Mouse (Mus musculus) myocyte (in vitro differentiated cells): ENCODE measurements at regions not wholly inside any gene's neighbourhood (a gene's known extent, or its start where the extent isn't known, plus 50 kb on each side); places are given as distances from the start of the nearest gene placed in this dataset.
A peak's percentile ranks its signal among the peaks of the same experiment; 100 is the strongest.

Experiments
- H3K27me3 ChIP-seq: one replicate; pipeline ENCODE4 v1.6.1; 2011; ENCODE audit not compliant: control insufficient read depth, insufficient read depth, insufficient read length
- H3K36me3 ChIP-seq: one replicate; pipeline ENCODE4 v1.6.1; 2011; ENCODE audit not compliant: control insufficient read depth, insufficient read depth
- H3K4me2 ChIP-seq: one replicate; pipeline ENCODE4 v1.6.1; 2011; ENCODE audit warnings: low read depth, control low read depth
- H3K4me3 ChIP-seq: one replicate; pipeline ENCODE4 v1.5.1; 2011; ENCODE audit warnings: mild to moderate bottlenecking, control low read depth, moderate library complexity
- H3K79me2 ChIP-seq: one replicate; pipeline ENCODE4 v1.6.1; 2011; ENCODE audit not compliant: control insufficient read depth, insufficient read depth
- H3ac ChIP-seq: one replicate; pipeline ENCODE4 v1.6.1; 2011; ENCODE audit not compliant: control insufficient read depth, insufficient read length
- MYOG ChIP-seq, 3 experiments: IDR thresholded peaks; one replicate each; pipeline ENCODE4 v1.6.1; 2011; ENCODE audit warnings: control low read depth in 2 of 3, low read depth in 2 of 3, mild to moderate bottlenecking in 2 of 3; ENCODE audit not compliant: insufficient read length in 2 of 3, control insufficient read depth in 1 of 3, insufficient read depth in 1 of 3
- POLR2A ChIP-seq: IDR thresholded peaks from one replicate; pipeline ENCODE4 v1.6.1; 2011; ENCODE audit warnings: low read depth, mild to moderate bottlenecking, control low read depth, moderate library complexity; ENCODE audit not compliant: insufficient read length
- POLR2AphosphoS2 ChIP-seq: IDR thresholded peaks from one replicate; pipeline ENCODE4 v1.6.1; 2011; ENCODE audit warnings: low read depth, control low read depth; ENCODE audit not compliant: insufficient read length
- TCF3 ChIP-seq: IDR thresholded peaks from one replicate; pipeline ENCODE4 v1.6.1; 2011; ENCODE audit warnings: low read depth, control low read depth; ENCODE audit not compliant: insufficient read length

DNA sequence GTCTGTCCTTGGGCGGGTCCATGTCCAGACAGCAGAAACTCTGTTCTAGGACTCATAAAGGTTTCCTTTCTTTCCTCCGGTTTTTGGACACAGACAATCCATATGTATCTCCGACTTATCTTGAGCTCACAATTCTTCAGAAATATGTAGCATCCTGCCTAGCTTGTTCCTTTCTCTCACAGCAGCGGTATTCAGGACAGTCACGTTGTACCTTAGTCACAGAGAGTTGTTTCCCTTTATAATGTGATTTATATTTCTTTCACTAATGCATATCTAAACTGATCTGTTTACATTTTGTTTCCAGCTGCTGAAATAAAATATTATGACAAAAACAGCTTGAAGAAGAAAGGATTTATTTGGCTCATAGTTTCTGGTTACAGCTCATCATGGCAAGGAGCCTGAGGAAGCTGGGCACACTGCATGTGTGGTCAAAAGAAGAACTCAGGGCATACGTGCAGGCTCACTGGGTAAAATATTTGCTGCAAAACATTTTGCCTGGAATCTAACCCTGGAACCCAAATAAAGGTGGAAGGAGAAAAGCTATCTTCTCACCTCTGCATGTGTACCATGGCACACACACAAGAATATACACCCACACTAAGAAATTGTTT lies 61.4 kb upstream of the Etv1 start:
- Histone ChIP-seq H3K4me2 (peak overlapping the region; percentile 63), H3K36me3 (no peaks in the 10 kb centered on the region), H3ac (no peak overlapping the region), H3K79me2 (no peaks in the 10 kb centered on the region), H3K27me3 (no peaks in the 10 kb centered on the region), H3K4me3 (no peak overlapping the region)
- TF ChIP-seq MYOG (IDR thresholded peaks at IDR 0.05; ENCODE audit: control insufficient read depth in 1 of 3, insufficient read depth in 1 of 3, insufficient read length in 2 of 3, low read depth in 2 of 3) (no peak), TCF3 (no peak), POLR2AphosphoS2 (no peak), POLR2A (no peak)
